Mouse (Mus musculus) lung, postnatal 0 days (tissue): ENCODE data around the gene Ndrg2.

ENCODE experiments used
- CTCF ChIP-seq: IDR thresholded peaks from 2 replicates; pipeline ENCODE4 v1.5.1; 2016; ENCODE audit warnings: antibody characterized with exemption, mild to moderate bottlenecking
- EP300 ChIP-seq: IDR thresholded peaks from 2 replicates; pipeline ENCODE4 v1.6.1; 2016; ENCODE audit warnings: antibody characterized with exemption, mild to moderate bottlenecking, control low read depth

DNA sequence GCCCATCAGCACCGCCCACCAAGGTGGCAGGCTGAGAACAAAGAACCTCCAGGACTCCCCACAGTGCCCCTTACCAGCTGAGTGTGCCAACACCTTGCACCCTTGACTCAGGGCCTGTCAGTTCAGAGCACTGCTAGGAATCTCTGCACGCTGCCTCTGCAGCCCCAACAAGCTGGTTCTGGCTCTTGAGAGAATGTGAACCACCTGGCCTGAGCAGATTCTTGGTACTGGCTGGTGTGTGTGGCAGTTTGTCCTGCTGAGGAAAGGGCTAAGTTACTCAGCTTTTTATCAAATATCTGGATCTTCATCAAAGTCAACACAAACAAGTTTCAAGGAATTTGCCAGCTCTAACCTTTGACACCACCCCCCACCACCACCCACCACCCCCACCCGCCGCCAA lies 9.5 kb upstream of the Ndrg2 start:
- TF ChIP-seq CTCF (no peak), EP300 (no peak)
